Mouse (Mus musculus) cerebellum, adult 8-10 months (tissue): ENCODE results near the gene Celsr1.

Source experiments
- DNase-seq: peaks from one replicate; pipeline ENCODE4 v3.0.0; 2022

The Celsr1 gene

GRCm38 (mm10) chr15:85993386-85993785 is 40.2 kb downstream of the Celsr1 start:
- DNase-seq = no peak

GRCm38 (mm10) chr15:85992125-85992495 is 41.5 kb downstream of the Celsr1 start:
- no peak for DNase-seq

GRCm38 (mm10) chr15:85991453-85992124 is 42.0 kb downstream of the Celsr1 start:
- DNase-seq = peak; percentile 66

GRCm38 (mm10) chr15:85990696-85991443 is 42.7 kb downstream of the Celsr1 start:
- no peak for DNase-seq

- no peak for DNase-seq
These were observed 45.7 kb downstream of the Celsr1 start for GRCm38 (mm10) chr15:85987896-85988295.

- DNase-seq = no peak
These were observed 47.4 kb downstream of the Celsr1 start for GRCm38 (mm10) chr15:85986170-85986569.

- no peak for DNase-seq
These were observed 48.0 kb downstream of the Celsr1 start for GRCm38 (mm10) chr15:85985601-85986000.

GRCm38 (mm10) chr15:85983131-85983530 is 50.4 kb downstream of the Celsr1 start:
- no peak for DNase-seq

- no peak for DNase-seq
These were observed 51.2 kb downstream of the Celsr1 start for GRCm38 (mm10) chr15:85982416-85982775.

- no peak for DNase-seq
These were observed 51.7 kb downstream of the Celsr1 start for GRCm38 (mm10) chr15:85981768-85982415.

GRCm38 (mm10) chr15:85977086-85977485 is 56.5 kb downstream of the Celsr1 start:
- DNase-seq = no peak

GRCm38 (mm10) chr15:85975746-85976145 is 57.8 kb downstream of the Celsr1 start:
- no peak for DNase-seq

GRCm38 (mm10) chr15:85971596-85971995 is 62.0 kb downstream of the Celsr1 start:
- DNase-seq = no peak

GRCm38 (mm10) chr15:85970441-85970840 is 63.1 kb downstream of the Celsr1 start:
- no peak for DNase-seq

- DNase-seq = no peak
These were observed 63.8 kb downstream of the Celsr1 start for GRCm38 (mm10) chr15:85969707-85970153.

GRCm38 (mm10) chr15:85969291-85969690 is 64.3 kb downstream of the Celsr1 start:
- DNase-seq = no peak

- DNase-seq = no peak
These were observed 67.5 kb downstream of the Celsr1 start for GRCm38 (mm10) chr15:85966032-85966431.

GRCm38 (mm10) chr15:85963279-85963840 is 70.2 kb downstream of the Celsr1 start:
- no peak for DNase-seq

- no peak for DNase-seq
These were observed 70.9 kb downstream of the Celsr1 start for GRCm38 (mm10) chr15:85962691-85963090.

GRCm38 (mm10) chr15:85961651-85962050 is 71.9 kb downstream of the Celsr1 start:
- no peak for DNase-seq

- no peak for DNase-seq
These were observed 72.4 kb downstream of the Celsr1 start for GRCm38 (mm10) chr15:85961131-85961530.

GRCm38 (mm10) chr15:85956202-85956601 is 77.4 kb downstream of the Celsr1 start:
- no peak for DNase-seq

- no peak for DNase-seq
These were observed 80.1 kb downstream of the Celsr1 start for GRCm38 (mm10) chr15:85953458-85953857.
